Comparison of ENCODE assay signal across 23 mouse cellular contexts in the genomic region with DNA sequence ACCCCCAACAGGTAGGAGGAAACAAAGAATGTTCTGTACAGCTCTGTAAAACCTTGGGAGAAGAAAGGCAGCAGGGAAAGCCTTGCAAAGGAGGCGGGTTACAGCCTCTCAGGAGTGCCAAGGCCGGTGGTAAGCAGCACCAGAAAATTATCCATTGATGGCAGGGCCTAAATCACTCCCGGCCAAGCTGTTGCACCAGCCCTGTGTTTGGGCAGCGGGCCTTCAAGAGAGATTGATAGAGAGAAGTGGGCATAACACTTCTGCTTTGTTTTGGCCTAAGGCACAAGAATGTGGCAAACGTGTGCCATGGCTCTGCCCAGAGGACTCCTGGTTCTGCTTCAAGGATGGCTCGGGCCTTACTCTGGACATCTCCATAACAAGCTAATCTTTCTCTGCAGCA. TPM values are rescaled to one million over a fixed set of nuclear protein-coding genes. Genes with fewer than 3 reads are reported as not detected.
A peak's percentile ranks its signal among the peaks of the same experiment; 100 is the strongest.
DNase-seq lines count a peak whose midpoint lies in the region; TF ChIP-seq lines count a peak whose summit lies in the region.
"Had no signal": no experiment of that assay in that cellular context is flagged by ENCODE, and none has a peak within 500 bp of the region (broad histone marks: within the 10 kb centered on the region; RNA-seq: fewer than 3 reads in every experiment).

No protein-coding gene starts in this region.

- intact Hi-C loops in gastrocnemius, postnatal 14 days (cut with DNase I; ENCODE audit: low total_unique reads): loop anchor here (5.0 kb wide), 2 partner anchors 47 to 328 kb away; no protein-coding TSS in a partner anchor

- H3K4me1 ChIP-seq in testis, adult 2 months (ENCODE audit: control insufficient read depth, insufficient read depth, low read length): peaks cover 2% of the 10 kb centered on the region; the same call in 1 of the 2 replicates

- H3K27ac ChIP-seq in testis, adult 2 months (ENCODE audit: control insufficient read depth, insufficient read depth, low read depth, low read length): peak overlapping the region; percentile 25
- H3K27ac ChIP-seq: embryonic facial prominence, embryonic 10.5 days; embryonic facial prominence, embryonic 12.5 days; forebrain, embryonic 13.5 days; forebrain, embryonic 15.5 days had no signal

- no peak overlapping the region for H3K4me3 ChIP-seq in testis, adult 2 months (ENCODE audit: control insufficient read depth, low read depth, low read length)
- H3K4me3 ChIP-seq: embryonic facial prominence, embryonic 10.5 days; embryonic facial prominence, embryonic 12.5 days; forebrain, embryonic 13.5 days; forebrain, embryonic 15.5 days had no signal

- no peak for TF ChIP-seq CTCF in testis, adult 2 months (IDR thresholded peaks at IDR 0.05; ENCODE audit: control insufficient read depth, insufficient read depth, insufficient replicate concordance, low read depth, low read length)

- DNase-seq in adrenal gland, postnatal 14 days: peak; percentile 16
- DNase-seq in adrenal gland, adult 8-10 months: no peak
- peak; percentile 13 for DNase-seq in gastrocnemius, postnatal 14 days
- DNase-seq in gastrocnemius, postnatal 25 days: no peak
- no peak for DNase-seq in testis, postnatal 14 days (ENCODE audit: low spot score)
- DNase-seq: adrenal gland, postnatal 10 days; adrenal gland, postnatal 36 days; B cell, adult 2 months; cerebellum, adult 11-12 months; cerebellum, adult 8-10 months; cerebellum, adult 9-11 months; cerebellum, postnatal 25 days; forebrain, postnatal 0 days had no signal

- no peaks in the 10 kb centered on the region for H3K27me3 ChIP-seq in testis, adult 2 months (ENCODE audit: control insufficient read depth, insufficient read depth, low read length)
- H3K27me3 ChIP-seq: embryonic facial prominence, embryonic 12.5 days; forebrain, embryonic 15.5 days; Patski had no signal

- H3K36me3 ChIP-seq in testis, adult 2 months (ENCODE audit: control insufficient read depth, insufficient read depth, low read length): no peaks in the 10 kb centered on the region
- H3K36me3 ChIP-seq: embryonic facial prominence, embryonic 10.5 days; embryonic facial prominence, embryonic 12.5 days; forebrain, embryonic 15.5 days; G1E had no signal

- no peak for TF ChIP-seq POLR2A in testis, adult 2 months (IDR thresholded peaks at IDR 0.05; ENCODE audit: control insufficient read depth, low read depth, low read length)

RNA-seq across cellular contexts. Expression of a gene that starts 9.5 kb away (rescaled TPM):
- total RNA-seq in adrenal gland, postnatal 14 days (2021): 0.56 and 0.60 TPM in 2 replicates
- under 1 TPM in 3 of 4 experiments, not detected in 1; 0.12 to 0.49 (median 0.35) TPM for total RNA-seq in adrenal gland, adult 8-10 months (2022)
- total RNA-seq in gastrocnemius, postnatal 14 days (2021): under 1 TPM; 0.18 to 0.33 TPM
- under 1 TPM in 1 of 2 experiments, not detected in 1; 0.18 TPM for total RNA-seq in gastrocnemius, postnatal 25 days (2021)
- polyA plus RNA-seq in testis, adult 2 months (2012; rRNA removed): 5.4 and 6.5 TPM in 2 replicates
- total RNA-seq: CH12.LX, G1E had no signal
- polyA plus RNA-seq: activated CD4-positive, CD25-positive, alpha-beta regulatory T cell, adult 4 months; CD4-positive, CD25-positive, alpha-beta regulatory T cell, adult 4 months; G1E had no signal

Comparison
In these comparisons a context has a peak if more than half of its experiments do, and no peak if none do; other contexts are left out.
1. DNase-seq: peak in adrenal gland, postnatal 14 days (single experiment) and gastrocnemius, postnatal 14 days (single experiment); none in adrenal gland, adult 8-10 months (single experiment), gastrocnemius, postnatal 25 days (single experiment) and testis, postnatal 14 days (single experiment).